Mouse (Mus musculus) T-helper 17 cell (primary cell): Measurements from ENCODE around the gene BC048403.

Source experiments
- in situ Hi-C, 2 experiments: fragments of 300-600 bp; cut with MboI, MseI; formaldehyde crosslinking; loops; 1 replicate in 1 of 2; 2 replicates in 1 of 2; pipeline ENCODE4 v1.15.1; 2025; ENCODE audit warnings: high pct_unique_total_duplicates in 2 of 2

Gene BC048403

DNA sequence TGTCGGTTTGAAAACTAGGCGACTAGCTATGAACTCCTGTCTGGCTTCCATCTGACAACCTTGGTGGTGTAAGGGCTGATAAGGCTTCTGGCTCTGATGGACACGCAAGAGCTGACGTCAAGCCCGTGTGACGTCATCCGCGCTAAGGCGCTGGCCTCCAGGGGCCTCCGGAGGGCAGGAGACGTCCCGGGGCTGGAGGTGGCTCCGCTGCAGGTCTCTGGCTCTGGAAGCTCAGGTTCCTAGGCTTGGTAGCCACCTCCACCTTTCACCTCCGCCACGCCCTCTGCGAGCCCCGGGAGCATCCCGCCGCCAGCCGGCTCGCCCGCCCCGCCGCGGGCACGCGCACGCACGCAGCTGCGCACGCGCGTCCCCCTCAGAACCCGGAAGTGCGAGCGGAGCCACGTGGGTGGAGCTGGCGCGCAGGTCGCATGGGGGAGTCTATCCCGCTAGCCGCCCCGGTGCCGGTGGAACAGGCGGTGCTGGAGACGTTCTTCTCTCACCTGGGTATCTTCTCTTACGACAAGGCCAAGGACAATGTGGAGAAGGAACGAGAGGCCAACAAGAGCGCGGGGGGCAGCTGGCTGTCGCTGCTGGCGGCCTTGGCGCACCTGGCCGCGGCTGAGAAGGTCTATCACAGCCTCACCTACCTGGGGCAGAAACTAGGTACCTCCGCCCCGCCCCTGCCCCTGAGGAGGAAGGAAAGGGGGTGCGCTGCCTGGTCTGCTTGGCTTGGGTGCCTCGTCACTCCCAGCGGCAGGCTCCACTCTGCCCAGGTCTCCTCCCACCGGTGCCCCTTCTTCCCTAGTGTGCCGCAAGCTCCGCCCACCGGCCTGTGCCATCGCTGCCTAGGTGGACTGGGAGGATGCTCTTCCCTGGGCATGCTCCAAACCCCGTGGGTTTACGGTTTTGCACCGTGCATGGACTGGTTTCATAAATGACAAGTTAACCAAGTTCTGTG lies at the start of gene BC048403:
TSS of gene BC048403 (plus strand) at position 390 of the 958 bp plus-strand sequence.
- in situ Hi-C loops = loop anchor here in 1 of 2 experiments (5.0 to 10.0 kb wide), 2 partner anchors 38 to 1535 kb away; partner anchors contain the start of genes Irak3 and Tmbim4

DNA sequence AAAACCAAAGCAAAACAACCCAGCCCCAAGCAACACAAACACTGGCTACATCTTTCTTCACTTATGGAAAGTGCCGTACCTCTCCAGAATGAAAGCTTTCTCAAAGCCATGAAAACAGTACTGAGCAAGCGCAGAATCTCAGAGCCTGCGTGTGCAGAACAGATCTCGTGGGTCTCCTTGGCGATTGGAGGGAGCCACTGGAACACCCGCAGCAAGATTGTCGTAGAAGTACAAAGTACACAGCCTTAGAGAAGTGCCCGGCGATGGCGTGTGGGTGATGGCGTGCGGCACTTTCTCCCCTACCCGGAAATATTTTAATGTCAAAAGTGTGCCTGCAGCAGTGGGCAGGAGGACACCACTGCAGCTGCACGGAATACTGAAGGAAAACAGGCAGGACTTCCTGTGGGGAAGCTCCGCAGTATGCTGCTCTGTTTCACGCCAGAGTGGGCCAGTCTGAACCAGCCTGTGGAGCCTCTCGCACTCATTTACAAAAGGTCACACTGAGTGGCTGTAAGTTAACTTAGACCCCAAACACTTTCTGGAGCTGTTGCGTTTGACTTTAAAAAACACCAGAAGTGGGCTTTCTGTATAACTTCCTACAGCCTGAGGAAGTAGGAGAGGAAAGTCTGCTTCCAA lies 46.7 kb upstream of the BC048403 start:
- in situ Hi-C loops = loop anchor here in 1 of 2 experiments (5.0 kb wide), 1 partner anchor 349 kb away; no protein-coding TSS in a partner anchor

DNA sequence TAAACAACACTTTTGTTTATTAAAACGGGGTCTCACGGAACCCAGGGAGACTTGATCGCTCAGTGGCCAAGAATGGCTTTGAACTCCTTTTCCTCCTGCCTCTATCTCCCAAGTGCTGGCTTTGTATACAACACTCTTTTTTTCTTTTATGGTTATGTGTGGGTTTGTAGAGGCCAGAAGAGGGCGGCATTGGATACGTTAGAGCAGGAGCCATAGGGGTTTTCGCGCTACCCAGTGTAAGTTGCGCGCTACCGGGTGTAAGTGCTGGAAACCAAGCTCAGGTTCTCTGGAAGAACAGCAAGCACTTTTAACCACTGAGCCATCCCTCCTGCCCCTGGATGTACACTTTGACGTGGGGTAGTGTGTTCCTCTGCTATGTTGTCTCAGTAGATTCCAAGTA lies 45.2 kb upstream of the BC048403 start:
- in situ Hi-C loops = loop anchor here in 1 of 2 experiments (5.0 kb wide), 1 partner anchor 348 kb away; no protein-coding TSS in a partner anchor

DNA sequence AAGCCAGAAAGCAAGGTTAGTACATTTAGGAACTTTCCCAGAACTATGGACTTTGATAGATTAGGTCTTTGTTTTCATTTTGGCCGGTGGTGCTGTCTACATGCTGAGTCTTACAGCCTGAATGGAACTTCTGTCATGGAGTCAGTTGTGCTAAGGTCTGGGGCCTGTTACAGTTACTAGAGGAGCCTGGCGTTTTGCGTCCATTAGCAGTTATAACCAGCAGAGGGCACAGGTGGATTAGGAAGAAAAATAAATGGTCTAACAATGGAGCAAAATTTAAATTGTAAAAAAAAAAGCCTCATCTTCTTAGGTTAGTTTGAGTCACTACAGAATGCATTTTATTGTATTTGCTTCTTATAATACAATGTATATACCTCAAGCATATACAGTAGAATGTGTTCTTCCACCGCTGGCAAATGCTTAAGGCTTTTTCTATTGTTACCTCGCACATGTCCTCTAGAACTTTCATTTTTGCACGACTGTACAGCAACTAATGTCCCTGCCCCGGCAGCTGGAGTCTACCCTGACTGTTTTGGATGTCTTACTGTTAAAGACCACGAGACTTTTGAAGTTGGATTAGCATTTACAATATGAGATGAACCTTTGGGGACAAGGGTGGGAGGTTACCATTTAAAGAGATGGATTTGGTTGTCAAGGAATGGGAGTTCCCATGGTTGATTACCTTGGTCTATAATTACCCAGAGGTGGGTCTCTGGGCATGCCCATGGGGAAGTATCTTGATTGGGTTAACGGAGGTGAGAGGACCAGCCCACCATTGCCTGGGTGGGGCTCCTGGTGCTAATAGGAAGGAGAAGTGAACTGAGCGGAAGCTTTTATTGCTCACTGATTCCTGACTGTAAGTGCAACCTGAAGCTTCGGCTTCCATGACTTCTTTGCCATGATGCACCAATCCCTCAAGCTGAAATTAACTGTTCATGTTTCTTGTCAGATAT lies 38.2 kb upstream of the BC048403 start:
- in situ Hi-C loops = loop anchor here in 1 of 2 experiments (5.0 kb wide), 1 partner anchor 36 kb away; the partner anchor contains the start of gene BC048403

DNA sequence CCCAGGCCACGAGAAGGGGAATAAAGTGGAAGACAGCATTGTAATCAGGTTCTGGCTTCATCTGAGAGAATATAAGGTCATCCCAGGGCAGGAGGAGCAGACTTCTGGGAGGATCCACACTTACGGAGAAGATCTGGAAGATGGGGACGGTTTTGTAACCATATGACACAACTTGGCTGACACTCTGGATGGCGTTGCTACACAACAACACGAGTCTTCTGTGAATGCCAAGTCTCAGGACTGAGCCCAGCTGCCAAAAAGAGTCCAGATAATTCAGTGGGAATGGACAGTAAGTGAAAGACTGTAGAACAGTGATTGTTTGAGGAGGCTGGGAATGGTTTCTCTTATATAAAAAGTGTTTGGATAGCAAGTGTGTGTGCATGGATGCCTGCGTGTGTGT lies 36.1 kb upstream of the BC048403 start:
- in situ Hi-C loops = loop anchor here in 1 of 2 experiments (5.0 kb wide), 1 partner anchor 34 kb away; the partner anchor contains the start of gene BC048403

GRCm38 (mm10) chr10:121704871-121705270 lies 34.9 kb upstream of the BC048403 start:
- in situ Hi-C loops = loop anchor here in 1 of 2 experiments (5.0 kb wide), 1 partner anchor 32 kb away; the partner anchor contains the start of gene BC048403

DNA sequence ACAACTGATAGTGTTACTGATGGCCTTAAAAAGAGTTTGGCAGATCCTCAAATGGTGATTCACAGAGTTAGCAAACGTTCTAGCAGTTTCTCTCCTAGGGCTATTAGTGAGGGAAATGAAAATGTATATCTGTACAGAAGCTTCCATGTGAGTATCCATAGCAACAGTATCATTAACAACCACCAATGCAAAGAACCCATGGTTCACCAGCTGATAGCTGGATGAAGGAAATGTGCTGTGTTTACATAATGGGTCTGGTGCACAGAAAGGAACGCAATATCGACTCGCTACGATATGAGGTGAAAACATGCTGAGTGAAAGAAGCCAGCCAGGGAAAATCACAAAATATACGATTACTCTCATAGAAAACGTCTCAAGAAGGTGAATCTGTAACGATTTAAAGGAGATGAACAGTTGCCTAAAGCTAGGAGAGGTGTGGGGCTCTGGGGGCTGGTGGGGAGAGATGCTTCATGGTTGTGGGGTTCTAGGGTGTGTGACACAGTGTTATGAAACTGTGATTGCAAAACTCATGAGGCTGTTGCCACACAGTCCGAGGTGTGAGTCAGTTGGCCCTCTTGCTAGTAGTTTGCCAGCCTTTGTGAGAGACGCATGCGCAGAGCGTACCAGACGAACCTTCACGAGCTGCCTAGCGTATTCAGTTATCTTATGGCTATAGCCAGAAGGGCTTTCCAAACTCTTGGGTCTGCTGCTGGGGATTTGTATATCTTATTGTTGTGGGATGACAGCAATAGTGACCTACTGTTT lies 34.2 kb upstream of the BC048403 start:
- in situ Hi-C loops = no loop called here

GRCm38 (mm10) chr10:121716862-121717261 lies 22.9 kb upstream of the BC048403 start:
- in situ Hi-C loops = no loop called here

DNA sequence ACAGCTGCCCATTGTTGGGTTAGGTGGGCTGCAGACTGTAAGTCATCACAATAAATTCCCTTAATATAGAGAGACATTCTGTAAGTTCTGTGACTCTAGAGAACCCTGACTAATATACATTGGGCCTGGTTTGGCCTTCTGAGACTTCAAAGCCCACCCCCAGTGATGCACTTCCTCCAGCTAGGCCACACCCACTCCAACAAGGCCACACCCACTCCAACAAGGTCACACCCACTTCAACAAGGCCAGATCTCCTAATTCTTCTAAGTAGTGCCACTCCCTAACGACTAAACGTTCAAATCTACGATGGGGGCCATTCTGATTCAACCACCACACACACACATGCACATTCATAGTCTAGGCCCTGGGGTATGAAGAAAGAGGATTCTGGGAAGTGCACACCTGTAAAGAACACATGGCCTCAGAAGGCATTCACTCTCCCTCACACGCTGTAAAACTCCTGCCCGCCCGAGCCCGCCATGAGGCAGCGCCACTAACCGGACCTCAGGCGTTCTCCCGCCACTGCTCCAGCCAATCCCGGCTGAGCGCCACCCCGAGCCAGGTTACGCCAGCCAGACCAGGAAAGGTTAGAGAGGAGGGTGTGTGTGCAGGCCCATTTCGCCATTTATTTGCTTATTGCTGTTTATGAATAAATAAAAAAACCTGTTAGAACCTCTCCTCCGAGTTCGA lies 20.7 kb upstream of the BC048403 start:
- in situ Hi-C loops = no loop called here

- in situ Hi-C loops = no loop called here
Measured at GRCm38 (mm10) chr10:121720701-121721100, 19.0 kb upstream of the BC048403 start.

- in situ Hi-C loops = no loop called here
Measured at GRCm38 (mm10) chr10:121726505-121726904, 13.2 kb upstream of the BC048403 start.

DNA sequence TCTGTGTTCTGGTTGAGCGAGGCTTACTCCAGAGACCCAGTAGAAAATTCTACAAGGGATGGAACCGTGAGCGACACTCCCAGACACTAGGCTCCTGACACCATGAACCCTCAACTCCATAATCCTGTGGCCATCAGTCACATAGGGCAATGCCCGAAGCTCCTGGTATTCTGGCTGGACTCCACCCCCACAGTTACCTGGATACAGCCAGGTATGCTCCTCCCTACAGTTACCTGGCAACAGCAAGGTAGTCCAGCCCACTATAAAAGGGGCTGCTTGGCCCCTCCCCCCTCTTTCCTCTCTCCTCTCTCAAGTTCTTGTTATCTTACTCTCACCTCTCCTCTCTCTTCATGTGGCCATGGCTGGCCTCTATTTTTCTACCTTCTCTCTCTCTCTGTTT lies 12.6 kb upstream of the BC048403 start:
- in situ Hi-C loops = no loop called here

- in situ Hi-C loops = no loop called here
Measured at GRCm38 (mm10) chr10:121728226-121728625, 11.5 kb upstream of the BC048403 start.

DNA sequence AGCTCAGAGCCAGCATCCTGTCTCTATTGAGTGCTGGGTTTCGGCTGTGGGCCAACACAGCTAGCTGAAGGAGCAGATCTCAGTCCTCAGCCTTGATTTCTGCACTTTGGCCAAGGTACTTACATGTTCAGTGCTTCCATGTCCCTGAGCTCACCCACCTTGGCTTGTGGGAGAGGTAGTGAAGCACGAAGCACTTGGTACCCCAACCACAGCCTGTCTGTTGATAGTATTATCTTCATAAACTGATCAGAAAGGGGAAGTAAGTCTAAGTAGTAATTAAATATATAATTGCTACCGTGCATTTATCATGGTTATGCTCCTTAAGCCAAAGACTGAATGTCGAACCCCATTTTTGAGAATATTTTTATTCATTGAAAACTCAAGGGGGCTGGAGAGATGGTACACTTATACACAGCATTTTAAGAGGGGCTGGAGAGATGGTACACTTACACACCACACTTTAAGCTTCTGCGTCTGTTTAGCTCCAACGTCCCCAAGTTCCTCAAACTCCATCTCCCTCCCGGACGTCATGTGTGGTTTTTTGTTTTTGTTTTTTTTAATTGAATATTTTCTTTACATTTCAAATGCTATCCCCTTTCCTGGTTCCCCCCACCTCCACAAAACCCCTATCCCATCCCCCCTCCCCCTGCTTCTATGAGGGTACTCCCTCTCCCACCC lies 8.6 kb upstream of the BC048403 start:
- in situ Hi-C loops = loop anchor here in 1 of 2 experiments (10.0 kb wide), 1 partner anchor 1526 kb away; the partner anchor contains the start of genes Irak3 and Tmbim4

DNA sequence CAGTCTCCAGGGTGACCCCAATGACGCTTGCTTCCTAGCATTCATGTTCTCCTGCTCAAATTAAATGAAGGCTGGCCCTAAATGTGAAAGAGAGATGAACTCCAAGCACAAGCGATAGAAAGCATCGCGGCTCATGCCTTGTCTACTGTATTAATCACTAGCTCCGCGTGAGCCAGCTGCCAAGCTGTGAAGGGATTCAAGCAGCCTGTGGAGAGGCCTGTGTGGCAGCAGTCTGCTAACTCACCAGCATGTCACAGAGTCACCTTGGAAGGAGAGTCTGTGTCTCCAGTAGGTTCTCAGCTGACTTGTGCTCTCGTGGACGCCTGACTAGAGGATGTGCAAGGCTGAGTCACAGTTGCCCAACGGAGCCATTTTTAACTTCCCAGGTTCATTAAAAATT lies 7.2 kb upstream of the BC048403 start:
- in situ Hi-C loops = loop anchor here in 1 of 2 experiments (10.0 kb wide), 1 partner anchor 1528 kb away; the partner anchor contains the start of genes Irak3 and Tmbim4

GRCm38 (mm10) chr10:121737256-121737655 lies 2.5 kb upstream of the BC048403 start:
- in situ Hi-C loops = loop anchor here in 1 of 2 experiments (5.0 to 10.0 kb wide), 2 partner anchors 35 to 1532 kb away; partner anchors contain the start of genes Irak3 and Tmbim4

GRCm38 (mm10) chr10:121742336-121742735 lies 2.6 kb downstream of the BC048403 start:
- in situ Hi-C loops = no loop called here

DNA sequence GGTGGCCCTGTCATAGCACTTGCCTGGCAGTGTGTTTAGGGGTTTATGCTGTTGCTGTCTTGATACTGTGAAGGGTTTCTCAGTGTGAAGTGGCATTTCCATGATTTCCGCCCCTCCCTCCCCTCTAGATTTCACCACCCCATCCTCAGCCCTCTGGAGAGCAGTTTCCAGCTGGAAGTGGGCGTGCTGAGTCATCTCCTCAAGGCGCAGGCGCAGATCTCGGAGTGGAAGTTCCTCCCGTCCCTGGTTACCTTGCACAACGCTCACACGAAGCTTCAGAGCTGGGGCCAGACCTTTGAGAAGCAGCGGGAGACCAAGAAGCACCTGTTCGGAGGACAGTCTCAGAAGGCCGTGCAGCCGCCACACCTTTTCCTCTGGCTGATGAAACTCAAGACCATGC lies 10.4 kb downstream of the BC048403 start:
- in situ Hi-C loops = no loop called here

- in situ Hi-C loops = no loop called here
Measured at GRCm38 (mm10) chr10:121754237-121754636, 14.5 kb downstream of the BC048403 start.
